Mouse (Mus musculus): ENCODE measurements around the gene Otud6a.
A peak's percentile ranks its signal among the peaks of the same experiment; 100 is the strongest.

GRCm38 (mm10) chrX:100395026-100395425, 33.8 kb upstream of the Otud6a start:
- TF ChIP-seq CTCF (conservative IDR thresholded peaks at IDR 0.05; ENCODE audit: low read length) = peak; percentile 21; the same call in 1 of the 2 replicates
- TF ChIP-seq NANOG (IDR thresholded peaks at IDR 0.05; ENCODE audit: borderline replicate concordance, low read length) = no peak

All from E14TG2a.4 (cell line).